Mouse (Mus musculus) liver, postnatal 0 days (tissue): Measurements from ENCODE around the gene Atp5d.

Experiments
- CTCF ChIP-seq: sonication (generic); IDR thresholded peaks from 2 replicates; pipeline ENCODE4 v1.5.1; 2016; ENCODE audit warnings: antibody characterized with exemption, low read depth
- EP300 ChIP-seq: IDR thresholded peaks from 2 replicates; pipeline ENCODE4 v1.6.1; 2016; ENCODE audit warnings: antibody characterized with exemption, low read depth, mild to moderate bottlenecking

- TF ChIP-seq CTCF (no peak), EP300 (no peak)
Measured at GRCm38 (mm10) chr10:80164161-80164997, 25.9 kb downstream of the Atp5d start.
